ENCODE assay signal across 13 mouse cellular contexts in the genomic region with DNA sequence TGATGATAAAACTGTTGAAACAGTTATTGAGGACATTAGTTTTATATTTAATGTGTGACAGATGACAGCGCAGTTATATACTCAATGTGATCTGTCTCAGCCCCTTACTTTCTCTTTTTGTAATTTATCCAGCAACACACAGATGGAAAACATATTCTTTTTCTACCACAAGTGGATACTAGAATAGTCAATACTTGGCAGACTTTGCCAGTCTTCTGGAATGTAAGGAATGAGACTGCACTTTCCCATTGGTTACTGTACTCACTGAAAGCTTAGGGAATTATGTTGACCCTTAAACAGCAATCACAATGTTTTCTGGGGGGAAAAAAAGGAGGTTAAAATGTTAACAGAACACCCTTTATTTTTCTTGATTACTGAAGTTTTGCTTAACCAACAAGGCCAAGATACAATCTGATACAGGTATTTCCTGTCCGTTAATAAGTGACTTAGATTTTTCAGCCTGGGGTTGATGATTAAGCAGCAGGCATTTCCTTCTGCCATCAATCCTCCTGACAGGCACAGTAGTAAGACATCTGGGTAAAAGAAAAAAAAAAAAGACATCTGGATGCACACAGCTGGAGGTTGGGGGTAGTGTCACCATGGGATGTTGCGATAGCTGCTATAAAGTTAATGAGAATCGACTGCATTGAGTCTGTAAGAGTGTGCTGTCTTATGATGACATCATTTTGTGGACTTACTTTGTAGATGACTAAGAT.
DNase-seq lines count a peak whose midpoint lies in the region; ATAC-seq and TF ChIP-seq lines count a peak whose summit lies in the region.
"Had no signal": no experiment of that assay in that cellular context is flagged by ENCODE, and none has a peak within 500 bp of the region (broad histone marks: within the 10 kb centered on the region; RNA-seq: fewer than 3 reads in every experiment).

No protein-coding gene starts in this region.

- no peak overlapping the region for H3K9ac ChIP-seq in embryonic facial prominence, embryonic 14.5 days (ENCODE audit: low read depth, low read length)
- H3K9ac ChIP-seq: forebrain, embryonic 15.5 days had no signal

- H3K4me3 ChIP-seq in embryonic facial prominence, embryonic 14.5 days (ENCODE audit: low read depth, low read length) = no peak overlapping the region
- H3K4me3 ChIP-seq in myocyte = no peak overlapping the region
- H3K4me3 ChIP-seq: forebrain, embryonic 15.5 days had no signal

- no peaks in the 10 kb centered on the region for H3K36me3 ChIP-seq in embryonic facial prominence, embryonic 14.5 days (ENCODE audit: control insufficient read depth, insufficient read depth, low read length)
- H3K36me3 ChIP-seq in myocyte (ENCODE audit: control insufficient read depth, insufficient read depth) = no peaks in the 10 kb centered on the region
- H3K36me3 ChIP-seq: forebrain, embryonic 15.5 days had no signal

- 42% methylated on average over 4 of the region's 4 CpGs for WGBS in embryonic facial prominence, embryonic 14.5 days

- no peak overlapping the region; the same call in 1 of the 2 replicates for H3K27ac ChIP-seq in embryonic facial prominence, embryonic 14.5 days (replicated peaks; ENCODE audit: low read depth, low read length)
- H3K27ac ChIP-seq: forebrain, embryonic 15.5 days; macrophage had no signal

- TF ChIP-seq POLR2A in myocyte (IDR thresholded peaks at IDR 0.05; ENCODE audit: insufficient read length, low read depth) = no peak

- H3K4me1 ChIP-seq in embryonic facial prominence, embryonic 14.5 days (ENCODE audit: control insufficient read depth, insufficient read depth, low read length) = peaks cover 15% of the 10 kb centered on the region; the same call in 1 of the 2 replicates
- H3K4me1 ChIP-seq: forebrain, embryonic 15.5 days had no signal

- no peaks in the 10 kb centered on the region for H3K27me3 ChIP-seq in embryonic facial prominence, embryonic 14.5 days (replicated peaks; ENCODE audit: control insufficient read depth, insufficient read depth, low read length)
- no peaks in the 10 kb centered on the region for H3K27me3 ChIP-seq in myocyte (ENCODE audit: control insufficient read depth, insufficient read depth, insufficient read length)
- H3K27me3 ChIP-seq: forebrain, embryonic 15.5 days had no signal

- no peak overlapping the region for H3ac ChIP-seq in myocyte (ENCODE audit: control insufficient read depth, insufficient read length)

- peak; percentile 68; the same call in 1 of the 2 replicates for ATAC-seq in embryonic facial prominence, embryonic 14.5 days (ENCODE audit: low read depth)
- ATAC-seq: forebrain, embryonic 15.5 days had no signal

- H3K4me2 ChIP-seq in embryonic facial prominence, embryonic 14.5 days (ENCODE audit: low read depth, low read length) = no peak overlapping the region
- H3K4me2 ChIP-seq in myocyte (ENCODE audit: low read depth) = peak overlapping the region; percentile 65
- H3K4me2 ChIP-seq: forebrain, embryonic 15.5 days had no signal

- no peaks in the 10 kb centered on the region for H3K79me2 ChIP-seq in myocyte (ENCODE audit: control insufficient read depth, insufficient read depth)

- DNase-seq in embryo, embryonic 11 days = peak; percentile 38
- DNase-seq in embryo, embryonic 10 days (ENCODE audit: low spot score) = no peak
- DNase-seq in embryonic facial prominence, embryonic 14.5 days (ENCODE audit: low spot score) = peak; percentile 89
- peak; percentile 56 to 75 for DNase-seq in kidney, adult 8-10 months
- DNase-seq in spleen, postnatal 36 days (ENCODE audit: low spot score in 2 of 2) = no peak
- no peak for DNase-seq in urinary bladder, postnatal 14 days (ENCODE audit: low spot score)
- no peak for DNase-seq in thymus, postnatal 10 days (ENCODE audit: low spot score in 2 of 2)
- DNase-seq: B cell, adult 2 months; cerebellum, adult 9-11 months; heart, adult 11 months had no signal

- H3K9me3 ChIP-seq in embryonic facial prominence, embryonic 14.5 days (ENCODE audit: control insufficient read depth, low read length) = no peaks in the 10 kb centered on the region
- H3K9me3 ChIP-seq: forebrain, embryonic 15.5 days had no signal

TF ChIP-seq in myocyte, 11 proteins besides CTCF, POLR2A, EP300 and RAD21:
- TF ChIP-seq POLR2AphosphoS2 (IDR thresholded peaks at IDR 0.05; ENCODE audit: insufficient read length, low read depth) (no peak), MYOG (IDR thresholded peaks at IDR 0.05; ENCODE audit: control insufficient read depth in 1 of 3, insufficient read depth in 1 of 3, insufficient read length in 2 of 3, low read depth in 2 of 3) (no peak), CEBPB (IDR thresholded peaks at IDR 0.05; ENCODE audit: insufficient read depth, poor library complexity, severe bottlenecking) (peak; percentile 82), REST (IDR thresholded peaks at IDR 0.05; ENCODE audit: insufficient read depth, insufficient read length) (no peak), SRF (IDR thresholded peaks at IDR 0.05; ENCODE audit: control insufficient read depth, insufficient read length, low read depth) (no peak), MAX (IDR thresholded peaks at IDR 0.05; ENCODE audit: low read depth) (no peak), USF1 (IDR thresholded peaks at IDR 0.05; ENCODE audit: low read depth) (no peak), MYOD1 (IDR thresholded peaks at IDR 0.05; ENCODE audit: control insufficient read depth in 1 of 3, insufficient read length in 2 of 3, low read depth in 2 of 3) (no peak), E2F4 (IDR thresholded peaks at IDR 0.05; ENCODE audit: insufficient read depth) (no peak), TCF3 (IDR thresholded peaks at IDR 0.05; ENCODE audit: insufficient read length, low read depth) (peak; percentile 1), TCF12 (IDR thresholded peaks at IDR 0.05; ENCODE audit: insufficient read depth, poor library complexity, severe bottlenecking) (peak; percentile 70)

Comparison
In these comparisons a context has a peak if more than half of its experiments do, and no peak if none do; other contexts are left out.
1. DNase-seq: peak in embryo, embryonic 11 days (single experiment), embryonic facial prominence, embryonic 14.5 days (single experiment) and kidney, adult 8-10 months (2 of 2); none in embryo, embryonic 10 days (single experiment), spleen, postnatal 36 days (0 of 2), urinary bladder, postnatal 14 days (single experiment) and thymus, postnatal 10 days (0 of 2).